Mouse (Mus musculus) testis, postnatal 10 days (tissue): ENCODE measurements at regions not wholly inside any gene's neighbourhood (a gene's known extent, or its start where the extent isn't known, plus 50 kb on each side); places are given as distances from the start of the nearest gene placed in this dataset.

Source experiments
- DNase-seq: peaks from one replicate; pipeline ENCODE4 v3.0.0; 2021; ENCODE audit warnings: low spot score

DNA sequence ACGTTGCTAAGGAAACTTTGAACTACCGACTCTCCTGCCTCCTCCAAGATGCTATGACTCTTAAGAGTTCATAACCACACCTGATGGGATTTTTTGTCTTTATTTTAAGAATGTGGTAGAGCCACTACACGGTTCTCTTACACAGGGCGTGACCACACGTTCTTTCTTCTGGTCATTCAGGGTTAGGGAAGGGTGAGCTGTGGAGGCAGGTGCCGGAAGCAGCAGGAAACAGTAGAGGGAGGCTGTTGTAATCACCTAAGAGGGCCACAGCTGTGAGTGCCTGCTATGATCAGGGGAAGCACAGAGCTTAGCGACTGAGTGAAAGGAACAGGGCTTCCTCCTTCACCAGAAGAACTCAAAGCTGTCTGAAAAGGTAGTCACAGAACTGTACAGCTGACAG, 50.6 kb upstream of the Larp1 start:
- no peak for DNase-seq

DNA sequence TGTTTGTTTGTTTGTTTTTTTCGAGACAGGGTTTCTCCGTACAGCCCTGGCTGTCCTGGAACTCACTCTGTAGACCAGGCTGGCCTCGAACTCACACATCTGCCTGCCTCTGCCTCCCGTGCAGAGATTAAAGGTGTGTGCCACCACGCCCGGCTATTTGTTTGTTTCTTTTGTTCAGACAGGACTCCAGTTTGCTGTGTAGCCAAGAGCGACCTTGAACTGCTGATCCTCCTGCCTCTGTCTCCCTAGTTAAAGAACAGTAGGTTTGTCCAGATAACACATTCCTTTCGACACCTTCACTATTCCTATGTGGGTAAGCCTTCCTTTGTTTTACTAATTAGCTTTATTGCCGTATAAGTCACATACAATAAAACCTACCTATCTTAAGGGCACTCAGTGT, 52.0 kb upstream of the Larp1 start:
- no peak for DNase-seq

DNA sequence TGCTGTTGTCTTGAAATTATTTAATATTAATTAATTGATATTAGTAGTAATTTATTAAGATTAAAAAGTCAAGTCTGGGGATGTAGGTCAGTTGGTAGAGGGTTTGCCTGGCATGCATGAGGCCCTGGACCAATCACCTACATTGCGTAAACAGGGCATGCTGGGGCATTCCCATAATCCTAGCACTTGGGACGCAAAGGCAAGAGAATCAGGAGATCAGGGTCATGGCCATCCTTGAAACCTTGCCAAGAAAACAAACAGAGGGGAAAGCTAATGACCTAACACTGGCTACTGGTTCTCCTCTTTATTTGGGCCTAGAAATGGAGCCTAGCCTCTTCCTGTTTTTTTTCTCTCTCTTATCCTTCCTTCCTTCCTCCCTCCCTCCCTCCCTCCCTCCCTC, 52.8 kb upstream of the Larp1 start:
- DNase-seq, result no peak

GRCm38 (mm10) chr11:57955476-57955875, 53.4 kb upstream of the Larp1 start:
- DNase-seq, result no peak

DNA sequence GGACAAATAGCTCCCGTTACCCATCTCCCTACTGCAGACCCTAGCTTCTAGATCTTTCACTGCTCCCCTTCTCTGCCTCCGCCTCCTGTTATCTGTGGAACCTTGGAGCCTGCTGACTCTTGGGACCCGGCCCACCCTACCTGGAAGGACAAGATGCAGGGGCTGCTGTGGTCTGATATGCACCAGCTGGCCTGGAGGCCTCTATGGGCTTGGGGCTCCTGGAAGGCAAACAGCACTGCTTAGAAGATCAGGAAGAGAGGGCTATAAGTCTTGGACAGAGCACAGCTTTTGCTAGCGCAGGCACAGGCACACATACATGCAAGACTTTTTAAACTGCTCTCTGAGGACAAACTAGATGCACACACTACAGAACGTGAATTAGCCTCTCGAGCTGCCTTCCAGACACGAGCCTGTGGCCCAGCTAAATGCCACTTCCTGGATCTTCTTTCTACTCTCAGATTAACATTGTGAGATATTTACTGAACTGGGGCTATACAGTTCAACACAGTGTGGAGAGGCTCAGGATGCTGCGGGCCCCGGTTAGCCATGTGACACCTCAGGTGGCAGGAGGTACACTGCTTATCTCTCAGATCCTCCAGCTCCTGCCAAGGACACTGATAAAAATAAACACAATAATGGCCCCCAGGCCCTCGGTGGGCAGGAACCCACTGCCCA, 54.2 kb upstream of the Larp1 start:
- DNase-seq, result no peak

GRCm38 (mm10) chr11:57953694-57954093, 55.2 kb upstream of the Larp1 start:
- DNase-seq, result no peak

DNA sequence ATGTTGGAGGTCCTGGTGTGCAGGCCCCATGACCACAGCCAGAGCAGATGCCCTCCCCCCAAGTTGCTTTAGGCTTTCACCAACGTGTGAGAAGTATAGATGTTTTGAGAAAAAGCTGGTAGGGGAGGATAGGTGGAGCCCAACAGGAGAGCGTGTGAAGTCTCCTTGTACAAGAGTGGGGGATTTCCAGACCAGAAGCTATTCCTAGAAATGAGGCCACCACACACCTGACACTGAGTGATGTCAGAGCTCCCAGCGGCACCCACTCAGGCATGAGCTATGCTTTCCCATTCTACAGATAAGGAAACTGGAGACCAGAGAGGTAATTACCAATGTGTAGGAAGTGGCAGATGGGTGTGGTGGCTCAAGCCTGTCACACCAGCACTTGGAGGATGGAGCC, 56.2 kb upstream of the Larp1 start:
- DNase-seq, result no peak

DNA sequence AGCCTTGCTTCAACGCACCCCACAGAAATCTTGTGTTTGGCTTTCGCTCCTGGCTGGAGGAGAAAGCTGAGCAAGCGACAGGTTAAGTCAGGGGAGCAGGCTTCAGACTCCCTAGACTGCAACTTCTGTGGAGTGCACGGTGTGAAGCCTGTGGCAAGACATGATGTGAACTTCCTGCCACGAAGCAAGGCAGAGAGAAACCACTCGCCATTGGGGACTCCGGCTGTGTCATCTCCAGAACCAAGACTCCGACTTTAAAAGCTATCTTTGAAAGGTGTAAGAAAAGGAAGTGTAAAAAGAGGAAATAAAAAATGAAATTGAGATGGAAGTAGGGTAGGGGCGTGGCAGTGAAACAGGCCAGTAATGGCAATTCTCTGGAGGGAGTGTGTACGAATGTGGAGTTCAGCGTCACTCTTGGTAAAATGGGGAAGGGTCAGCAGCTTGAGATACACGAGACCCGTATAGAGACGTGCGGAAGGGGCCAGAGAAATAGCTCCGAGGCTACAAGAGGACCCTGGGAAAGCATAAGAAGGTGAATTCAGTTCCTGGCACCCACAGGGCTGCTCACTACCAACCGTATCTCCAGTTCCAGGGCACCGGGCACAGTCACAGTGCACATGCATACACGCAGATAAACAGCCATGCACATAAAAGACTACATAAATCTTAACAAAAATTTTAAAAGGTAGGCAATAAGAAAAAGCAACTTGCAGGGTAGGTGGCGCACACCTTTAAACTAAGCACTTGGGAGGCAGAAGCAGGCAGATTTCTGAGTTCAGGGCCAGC, 57.1 kb upstream of the Larp1 start:
- DNase-seq, result no peak

DNA sequence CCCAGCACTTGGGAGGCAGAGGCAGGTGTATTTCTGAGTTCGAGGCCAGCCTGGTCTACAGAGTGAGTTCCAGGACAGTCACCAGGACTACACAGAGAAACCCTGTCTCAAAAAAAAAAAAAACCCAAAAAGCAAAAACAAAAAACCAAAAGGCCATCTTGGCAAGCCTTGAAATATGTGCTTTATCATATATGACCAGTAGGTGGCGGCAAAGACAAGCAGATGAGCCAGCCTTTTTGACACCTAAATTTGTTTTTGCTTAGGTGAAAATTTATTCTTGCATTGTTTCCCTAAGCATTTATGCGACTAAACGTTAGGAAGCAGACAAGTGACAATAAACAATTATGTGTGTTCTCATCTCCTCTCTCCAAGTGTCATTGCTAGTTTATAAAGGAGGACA, 57.9 kb upstream of the Larp1 start:
- DNase-seq, result no peak

GRCm38 (mm10) chr11:57949067-57949466, 59.8 kb upstream of the Larp1 start:
- no peak for DNase-seq

- DNase-seq, result no peak
These were observed 61.5 kb upstream of the Larp1 start for GRCm38 (mm10) chr11:57947347-57947746.

DNA sequence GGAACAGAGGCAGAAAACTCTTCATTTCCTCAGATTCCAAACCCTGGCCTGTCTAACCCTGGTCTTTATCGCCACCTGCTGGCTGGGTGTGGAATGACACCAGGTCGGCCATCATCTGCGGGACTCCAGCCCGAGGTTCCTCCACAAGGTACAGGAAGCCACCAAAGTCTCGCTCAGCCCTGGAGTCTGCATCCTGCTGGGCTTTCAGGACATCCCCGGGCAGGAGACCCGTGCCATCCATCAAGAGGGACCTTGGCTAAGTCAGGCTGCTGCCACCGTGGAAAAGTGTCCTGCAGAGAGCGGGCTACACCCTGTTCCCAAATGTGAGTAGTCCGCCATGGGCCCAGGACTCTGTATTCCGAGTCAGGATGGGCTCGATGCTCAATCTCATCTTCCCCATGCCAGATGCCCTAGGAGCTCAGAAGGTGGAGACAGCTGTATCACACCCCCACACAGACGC, 74.4 kb upstream of the Larp1 start:
- peak; percentile 96 for DNase-seq

- DNase-seq, result no peak
These were observed 75.8 kb upstream of the Larp1 start for GRCm38 (mm10) chr11:57933065-57933464.

DNA sequence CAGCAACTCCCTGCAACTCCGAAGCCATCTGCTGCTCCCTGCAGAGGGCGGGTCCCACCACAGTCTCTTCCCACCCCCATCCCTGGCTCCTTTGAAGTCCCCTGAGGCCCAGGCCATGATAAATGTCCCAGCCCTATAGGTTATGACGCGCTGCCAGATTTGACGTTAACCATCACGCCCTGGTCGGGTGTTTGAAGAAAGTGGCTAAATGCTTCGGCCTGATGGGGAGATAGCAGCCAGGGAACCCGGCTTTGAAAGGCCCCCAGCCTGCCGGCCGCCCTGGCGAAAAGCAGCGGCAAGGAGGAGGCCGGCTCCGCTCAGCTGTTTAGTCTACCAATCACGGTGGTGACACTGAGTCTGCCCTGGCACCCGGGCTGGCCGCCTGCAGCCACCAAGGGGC, 79.4 kb upstream of the Larp1 start:
- DNase-seq, result no peak

DNA sequence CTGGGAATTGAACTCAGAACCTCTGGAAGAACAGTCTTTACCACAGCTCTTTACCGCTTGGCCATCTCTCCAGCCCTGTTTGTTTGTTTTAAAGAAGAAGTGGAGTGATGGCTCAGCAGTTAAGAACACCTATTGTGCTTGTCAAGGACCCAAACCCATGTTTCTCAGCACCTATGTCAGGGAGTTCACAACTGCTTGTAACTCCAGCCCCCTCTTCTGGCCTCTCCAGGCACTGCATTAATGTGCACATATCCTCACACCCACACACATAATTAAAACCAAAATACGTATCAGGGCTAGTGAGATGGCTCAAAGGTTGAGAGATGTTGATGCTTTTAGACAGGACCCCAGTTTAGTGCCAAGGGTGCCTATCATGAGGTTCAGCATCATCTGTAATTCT, 87.6 kb upstream of the Hand1 start:
- no peak for DNase-seq

GRCm38 (mm10) chr11:57918447-57919059, 85.9 kb upstream of the Hand1 start:
- DNase-seq, result no peak

DNA sequence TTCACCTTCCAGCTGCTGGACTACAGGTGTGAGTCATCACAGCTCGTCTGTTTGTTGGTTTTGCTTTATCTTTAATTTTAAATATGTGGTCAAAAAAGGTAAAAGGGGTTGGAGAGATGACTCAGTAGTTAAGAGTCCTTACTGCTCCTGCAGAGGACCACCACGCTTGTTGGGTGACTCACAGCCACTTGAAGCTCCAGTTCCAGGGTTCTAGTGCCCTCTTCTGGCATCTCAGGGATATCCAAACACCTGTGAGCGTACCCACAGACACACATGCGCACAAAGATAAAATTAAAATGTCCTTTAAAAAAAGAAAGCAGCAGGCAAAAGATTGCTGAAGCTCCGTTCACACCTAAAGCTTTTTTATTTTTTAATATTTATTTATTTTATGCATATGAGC, 85.4 kb upstream of the Hand1 start:
- no peak for DNase-seq

DNA sequence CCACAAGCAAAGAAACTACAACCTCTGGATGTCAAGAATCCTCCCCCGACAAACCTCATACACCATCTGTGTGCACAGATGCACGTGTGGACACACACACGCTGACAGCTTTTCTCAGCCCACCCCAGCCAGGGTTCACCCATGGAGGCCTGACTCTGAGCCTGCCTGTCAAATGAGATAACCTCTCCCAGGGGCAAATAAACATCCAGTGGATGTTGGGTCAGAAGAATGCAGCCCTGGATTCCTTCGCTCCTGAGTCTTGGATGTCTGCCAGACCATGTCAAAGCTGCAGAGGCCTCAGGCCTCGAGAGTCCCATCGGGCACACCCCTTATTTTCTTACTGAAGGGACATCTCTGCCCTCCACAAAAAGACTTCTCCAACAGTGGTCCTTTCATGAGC, 83.4 kb upstream of the Hand1 start:
- no peak for DNase-seq

- no peak for DNase-seq
These were observed 81.4 kb upstream of the Hand1 start for GRCm38 (mm10) chr11:57913801-57914560.

DNA sequence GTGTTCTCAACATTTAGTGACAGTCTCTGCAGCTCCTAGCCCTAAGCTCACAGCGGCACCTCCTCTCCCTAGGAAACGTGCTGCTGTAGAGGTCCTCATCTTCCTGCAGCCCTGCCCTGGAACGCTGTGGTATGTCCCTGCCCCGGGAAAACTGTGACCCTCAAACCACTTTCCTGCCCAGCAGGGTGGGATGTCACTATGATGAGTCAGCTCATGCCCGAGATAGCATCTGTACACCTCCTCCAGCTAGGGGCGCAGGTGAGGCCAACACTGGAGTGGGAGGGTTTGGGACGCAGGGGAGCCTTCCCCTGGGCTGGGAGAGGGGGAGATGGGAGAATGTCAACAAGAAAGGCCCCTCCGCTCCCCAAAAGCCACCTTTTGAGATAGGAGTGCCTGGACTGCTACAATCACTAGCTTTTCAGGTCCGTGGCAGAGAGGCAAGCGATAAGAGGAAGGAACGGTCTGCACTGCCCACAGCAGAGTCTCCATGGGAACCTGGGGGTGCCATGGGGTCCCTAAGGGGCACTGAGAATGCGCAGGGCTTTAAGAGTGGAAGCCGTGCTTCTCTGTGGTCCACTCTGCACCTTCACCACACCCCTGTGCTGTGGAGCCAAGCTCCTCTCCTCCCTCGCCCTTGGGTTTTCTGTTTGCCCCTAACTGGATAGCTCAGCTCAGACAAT, 80.5 kb upstream of the Hand1 start:
- DNase-seq, result no peak

GRCm38 (mm10) chr11:57911698-57912283, 79.2 kb upstream of the Hand1 start:
- no peak for DNase-seq

DNA sequence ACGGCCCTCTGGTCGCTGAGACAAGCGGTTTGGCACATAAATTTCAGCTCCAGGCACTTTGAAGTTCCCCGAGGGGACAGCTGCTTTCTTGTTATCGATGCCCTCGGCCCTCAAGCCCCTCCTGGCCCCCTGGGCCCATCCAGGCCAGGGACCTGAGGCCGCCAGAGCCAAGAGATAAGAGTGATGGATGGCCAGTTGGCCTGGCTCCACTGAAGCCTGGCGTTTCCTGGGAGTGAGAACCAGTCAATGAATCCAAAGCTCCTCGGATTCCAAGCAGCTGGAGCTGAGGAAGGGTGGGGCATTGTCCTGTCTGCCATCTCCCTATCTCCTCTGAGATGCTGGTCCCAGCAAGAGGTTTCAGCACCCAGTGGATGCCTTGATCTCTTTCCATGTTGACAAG, 71.6 kb upstream of the Hand1 start:
- DNase-seq, result no peak
